Mouse (Mus musculus) ovary, adult 18-20 months (tissue): ENCODE measurements at regions not wholly inside any gene's neighbourhood (a gene's known extent, or its start where the extent isn't known, plus 50 kb on each side); places are given as distances from the start of the nearest gene placed in this dataset.
A peak's percentile ranks its signal among the peaks of the same experiment; 100 is the strongest.

Source experiments
- DNase-seq: peaks from one replicate; pipeline ENCODE4 v3.0.0; 2022; ENCODE audit warnings: low spot score, mixed read lengths

GRCm38 (mm10) chr15:6030396-6030795 is 269.2 kb upstream of the Dab2 start:
- no peak for DNase-seq

DNA sequence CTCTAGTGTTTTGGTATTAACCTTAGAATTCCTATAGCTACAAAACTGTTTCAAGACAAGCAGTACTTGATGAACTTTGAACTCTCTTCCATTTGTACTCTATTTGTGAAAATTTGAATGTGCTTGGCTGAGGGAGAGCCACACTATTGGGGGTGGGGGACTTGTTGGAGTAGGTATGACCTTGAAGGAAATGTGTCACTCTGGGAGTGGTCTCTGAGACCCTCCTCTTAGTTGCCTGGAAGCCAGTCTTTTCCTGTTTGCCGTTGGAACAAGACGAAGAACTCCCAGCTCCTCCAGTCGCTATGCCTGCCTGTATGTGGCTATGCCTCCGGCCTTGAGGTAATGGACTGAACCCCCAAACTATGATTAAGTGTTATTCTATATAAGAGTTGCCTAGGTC is 265.4 kb upstream of the Dab2 start:
- DNase-seq, result no peak

GRCm38 (mm10) chr15:6044511-6045256 is 254.9 kb upstream of the Dab2 start:
- DNase-seq, result no peak

DNA sequence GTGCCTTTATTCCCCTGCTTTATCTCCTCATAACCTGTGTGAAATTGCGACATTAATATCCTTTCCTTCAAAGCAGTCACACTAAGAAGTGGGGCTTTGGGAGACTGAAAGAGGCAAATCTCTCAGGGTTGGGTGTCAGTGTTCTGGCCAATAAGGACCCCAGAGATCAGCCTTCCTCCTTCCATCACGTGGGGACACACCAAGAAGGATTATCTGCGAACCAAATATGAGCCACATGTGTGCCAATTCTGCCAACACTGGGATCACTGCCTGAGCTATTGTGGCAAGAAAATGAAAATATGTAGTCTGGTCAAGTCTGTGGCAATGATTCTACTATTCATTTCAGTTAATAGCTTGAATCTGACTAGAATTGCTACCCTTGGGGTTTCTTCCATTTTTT is 243.9 kb upstream of the Dab2 start:
- DNase-seq, result no peak

- DNase-seq, result no peak
Measured at GRCm38 (mm10) chr15:6056887-6057626, 242.5 kb upstream of the Dab2 start.

GRCm38 (mm10) chr15:6059361-6059760 is 240.2 kb upstream of the Dab2 start:
- no peak for DNase-seq

- DNase-seq, result no peak
Measured at GRCm38 (mm10) chr15:6059790-6060189, 239.8 kb upstream of the Dab2 start.

DNA sequence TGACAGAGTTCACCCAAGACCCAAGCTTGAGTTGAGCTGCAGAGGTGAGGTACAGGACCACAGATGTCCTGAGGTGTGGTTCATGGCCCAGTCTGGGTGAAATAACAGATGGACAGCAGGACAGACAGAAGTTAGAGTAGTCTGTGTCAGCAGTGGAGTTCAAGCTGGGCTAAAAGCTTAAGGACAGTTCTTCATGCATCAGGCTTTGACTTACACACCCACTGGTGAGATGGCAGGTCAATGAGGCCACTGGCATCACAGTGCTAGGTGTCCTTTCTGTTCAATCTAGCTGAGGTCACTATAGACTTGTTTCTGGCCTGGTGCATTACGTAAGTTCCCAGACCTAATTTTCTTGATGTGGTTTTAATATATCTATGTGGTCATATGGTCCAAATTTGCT is 238.9 kb upstream of the Dab2 start:
- DNase-seq, result no peak

DNA sequence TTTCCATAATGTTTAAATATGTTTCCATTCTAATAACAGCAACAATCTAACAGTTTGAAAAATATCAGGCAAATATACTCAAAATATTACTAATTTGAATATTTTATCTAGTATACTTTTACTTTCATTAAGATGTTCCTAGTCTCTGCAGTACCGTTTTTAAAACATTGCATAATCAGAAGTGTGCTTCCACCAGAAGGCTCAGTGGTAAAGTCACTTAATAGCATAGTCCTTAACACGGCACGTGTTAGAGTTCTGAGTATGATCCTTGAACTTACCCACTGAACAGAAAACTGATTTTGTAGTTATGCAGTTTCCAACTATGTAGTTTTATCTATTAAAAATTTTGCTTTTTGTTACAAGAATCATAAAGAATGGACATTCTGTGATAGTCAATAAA is 234.5 kb upstream of the Dab2 start:
- DNase-seq, result no peak

GRCm38 (mm10) chr15:6067380-6067779 is 232.2 kb upstream of the Dab2 start:
- no peak for DNase-seq

GRCm38 (mm10) chr15:6068371-6068770 is 231.2 kb upstream of the Dab2 start:
- no peak for DNase-seq

GRCm38 (mm10) chr15:6071873-6072272 is 227.7 kb upstream of the Dab2 start:
- DNase-seq, result no peak

GRCm38 (mm10) chr15:6072920-6073319 is 226.7 kb upstream of the Dab2 start:
- DNase-seq, result no peak

GRCm38 (mm10) chr15:6080714-6081635 is 218.6 kb upstream of the Dab2 start:
- peak; percentile 28 for DNase-seq

DNA sequence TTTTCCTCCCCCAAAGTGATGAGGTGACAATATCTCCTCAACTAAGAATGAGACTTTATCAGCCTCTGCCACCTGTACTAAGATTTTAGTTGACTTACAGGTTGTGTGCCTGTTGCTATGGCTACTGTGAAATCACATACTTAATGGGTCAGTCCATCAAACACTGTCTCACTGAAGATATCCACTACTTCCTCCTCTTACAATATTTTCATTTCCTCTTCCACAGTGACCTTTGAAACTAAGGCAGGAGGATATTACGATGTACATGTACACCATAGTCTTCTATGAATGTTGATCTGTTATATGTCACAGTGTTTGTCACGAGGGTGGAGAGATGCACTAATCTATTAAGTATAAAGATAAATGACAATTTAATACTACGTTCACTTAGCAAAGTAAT is 212.4 kb upstream of the Dab2 start:
- DNase-seq, result no peak

DNA sequence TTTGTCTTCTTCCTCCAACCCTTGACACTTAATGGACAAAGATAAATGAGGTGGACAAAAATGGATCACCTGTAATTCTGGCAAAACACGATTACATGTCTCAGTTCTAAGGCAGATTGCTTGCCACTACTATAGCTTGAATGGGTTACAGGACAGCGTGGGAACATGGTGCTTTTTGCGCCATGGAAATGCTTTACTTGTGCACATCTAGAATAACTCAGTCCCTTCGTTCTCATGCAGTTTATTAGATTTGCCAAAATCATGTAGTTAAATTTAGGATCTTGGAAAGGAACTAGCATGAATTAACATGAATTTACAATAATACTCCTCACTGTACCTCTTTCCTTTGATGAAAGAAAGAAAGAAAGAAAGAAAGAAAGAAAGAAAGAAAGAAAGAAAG is 211.1 kb upstream of the Dab2 start:
- DNase-seq, result no peak

- no peak for DNase-seq
Measured at GRCm38 (mm10) chr15:6129697-6130096, 169.9 kb upstream of the Dab2 start.

GRCm38 (mm10) chr15:6132216-6132615 is 167.4 kb upstream of the Dab2 start:
- no peak for DNase-seq

DNA sequence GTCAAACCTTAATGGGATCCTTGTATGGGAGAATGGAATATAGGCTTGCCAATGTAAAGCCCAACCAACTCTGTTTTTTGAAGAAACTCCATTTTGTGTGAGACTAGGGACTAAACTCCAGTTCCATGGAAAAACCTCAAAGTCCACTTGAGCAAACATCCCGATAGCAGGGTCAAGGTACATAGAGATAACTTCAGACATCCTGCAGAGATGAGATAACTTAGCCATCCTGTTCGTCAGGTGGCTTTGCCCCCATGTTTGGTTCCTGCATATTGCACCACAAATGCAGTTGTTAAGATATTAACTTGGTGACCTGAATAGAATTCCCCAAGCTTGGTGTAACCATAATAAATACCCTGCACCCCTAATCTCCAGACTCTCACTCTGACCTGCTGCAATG is 154.5 kb upstream of the Dab2 start:
- no peak for DNase-seq

GRCm38 (mm10) chr15:6154706-6155105 is 144.9 kb upstream of the Dab2 start:
- DNase-seq, result peak; percentile 10

DNA sequence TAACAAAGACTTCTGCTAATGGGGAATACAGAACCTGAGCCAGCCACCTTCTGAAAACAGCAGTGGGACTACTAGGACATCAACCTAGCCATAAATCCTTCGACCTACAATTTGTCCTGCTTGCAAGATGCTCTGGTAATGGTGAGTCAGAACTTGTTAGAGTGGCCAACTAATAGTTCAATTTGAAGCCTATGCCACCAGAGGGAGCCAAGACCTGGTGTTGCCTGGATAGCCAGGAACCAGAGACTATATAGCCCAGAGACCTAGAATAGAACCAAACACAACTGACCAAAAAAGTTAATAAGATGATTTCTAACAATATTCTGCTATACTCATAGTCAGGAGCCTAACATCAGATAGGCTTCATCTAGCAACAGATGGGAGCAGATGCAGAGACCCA is 119.3 kb upstream of the Dab2 start:
- no peak for DNase-seq

GRCm38 (mm10) chr15:6183627-6184026 is 116.0 kb upstream of the Dab2 start:
- DNase-seq, result no peak

DNA sequence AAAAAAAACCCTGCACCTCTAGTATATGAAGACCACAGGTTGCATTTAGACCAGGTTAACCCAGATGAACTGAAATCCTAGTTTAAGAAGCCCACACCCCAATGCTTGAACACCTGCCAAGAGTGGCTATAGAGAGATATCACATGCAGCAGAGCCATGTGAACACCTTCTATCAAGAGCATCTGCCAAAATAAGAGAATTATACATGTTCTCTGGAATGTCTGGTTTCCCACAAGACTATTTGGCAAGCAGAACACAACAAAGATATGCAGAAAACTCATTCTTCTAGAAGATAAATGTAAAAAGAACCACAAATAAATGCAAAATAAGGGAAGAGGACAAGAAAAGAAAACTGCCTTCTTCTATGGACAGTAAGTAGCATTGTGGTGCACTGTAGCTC is 107.7 kb upstream of the Dab2 start:
- DNase-seq, result no peak
